Mouse (Mus musculus): ENCODE data around the gene Asphd2.
A peak's percentile ranks its signal among the peaks of the same experiment; 100 is the strongest.

The Asphd2 gene

DNA sequence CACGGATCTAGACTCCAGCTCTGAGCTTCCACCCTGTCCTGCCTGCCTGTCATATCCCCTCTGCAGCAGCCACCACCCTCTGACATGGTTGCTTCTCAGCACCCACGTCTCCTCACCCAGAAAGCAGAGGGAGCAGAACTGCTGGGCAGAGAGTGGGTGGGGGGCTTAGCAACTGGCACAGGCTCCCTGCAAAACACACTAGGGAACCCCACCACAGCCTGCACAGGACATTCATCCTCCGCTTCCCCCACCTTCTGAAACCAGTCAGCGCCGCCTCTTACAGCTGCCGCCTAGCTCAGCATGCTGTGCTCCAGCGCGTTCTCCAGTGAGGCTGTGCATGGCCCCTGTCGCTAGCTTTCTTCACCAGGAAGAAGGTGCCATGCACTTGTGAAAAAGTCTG is 5.3 kb downstream of the Asphd2 start:
- no peak for DNase-seq

DNA sequence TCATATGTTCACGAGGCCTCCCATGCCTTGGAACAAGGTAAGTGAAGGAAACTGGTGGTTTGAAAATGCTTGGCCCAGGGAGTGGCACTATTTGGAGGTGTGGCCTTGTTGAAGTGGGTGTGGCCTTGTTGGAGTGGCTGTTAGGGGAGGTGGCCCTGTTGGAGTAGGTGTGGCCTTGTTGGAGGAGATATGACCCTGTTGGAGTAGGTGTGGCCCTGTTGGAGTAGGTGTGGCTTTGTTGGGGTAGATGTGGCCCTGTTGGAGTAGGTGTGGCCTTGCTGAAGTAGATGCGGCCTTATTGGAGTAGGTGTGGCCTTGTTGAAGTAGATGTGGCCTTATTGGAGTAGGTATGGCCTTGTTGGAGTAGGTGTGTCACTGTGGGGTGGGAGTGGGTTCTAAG is 8.7 kb downstream of the Asphd2 start:
- DNase-seq = no peak

DNA sequence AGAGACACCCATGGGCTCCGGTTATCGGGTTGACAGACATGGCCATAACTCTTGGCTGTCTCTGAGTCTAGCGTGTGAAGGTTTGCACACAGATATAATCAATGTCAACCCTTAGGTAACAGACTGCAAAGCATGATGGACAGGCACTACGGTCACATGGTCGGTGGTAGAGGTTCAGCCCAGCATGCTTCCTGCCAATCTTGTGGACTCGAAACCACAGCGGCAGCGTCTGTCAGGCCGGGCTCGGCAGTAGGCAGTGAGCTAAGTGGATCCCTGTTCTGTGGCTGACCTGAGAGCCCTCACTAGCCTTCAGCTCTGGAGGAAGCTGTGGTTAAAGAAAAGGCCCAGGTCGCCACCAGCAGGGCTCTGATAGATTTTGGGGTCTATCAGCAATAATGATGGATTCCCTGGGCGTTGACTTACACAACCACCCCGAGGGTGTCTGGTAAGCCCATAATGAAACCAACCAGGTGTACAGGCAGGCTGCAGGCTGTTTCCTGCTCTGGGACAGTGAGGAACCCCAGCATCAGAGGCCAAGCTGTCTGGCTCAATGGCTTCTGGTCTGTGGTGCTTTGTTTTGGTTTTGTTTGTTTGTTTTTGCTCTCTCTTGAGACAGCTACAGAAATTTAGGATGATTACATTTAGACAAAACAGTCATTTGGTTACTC is 9.7 kb downstream of the Asphd2 start:
- DNase-seq = no peak

DNA sequence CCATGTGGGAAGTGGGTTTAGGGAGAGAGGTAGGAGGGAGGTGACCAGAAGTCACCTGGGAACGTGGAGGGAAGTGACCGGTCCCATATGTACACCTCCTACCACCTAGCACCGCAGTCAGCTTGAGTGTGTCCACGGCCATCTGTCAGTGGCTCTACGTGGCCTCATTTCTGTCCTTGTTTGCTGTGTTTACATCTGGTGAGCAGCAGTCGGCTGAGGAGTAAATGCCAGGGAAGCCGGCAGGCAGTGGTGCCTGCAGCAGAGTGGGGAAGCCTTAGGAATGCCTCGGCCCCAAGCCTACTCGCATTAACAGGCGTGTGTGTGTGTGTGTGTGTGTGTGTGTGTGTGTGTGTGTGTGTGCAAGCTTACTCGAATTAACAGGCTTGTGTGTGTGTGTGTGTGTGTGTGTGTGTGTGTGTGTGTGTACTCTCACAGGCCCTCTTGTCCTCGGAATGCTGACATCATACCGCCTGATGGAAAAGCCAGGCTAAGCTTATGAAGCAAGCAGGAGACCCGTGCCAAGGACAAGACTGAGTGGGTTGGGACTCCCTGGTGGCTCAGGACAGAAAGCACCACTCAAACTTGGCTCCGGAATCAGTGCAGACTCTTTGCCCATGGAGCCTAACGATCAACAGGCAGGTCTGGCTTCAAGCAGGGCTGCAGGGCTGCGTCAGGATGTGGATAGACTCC is 11.9 kb downstream of the Asphd2 start:
- peak; percentile 60 for DNase-seq

DNA sequence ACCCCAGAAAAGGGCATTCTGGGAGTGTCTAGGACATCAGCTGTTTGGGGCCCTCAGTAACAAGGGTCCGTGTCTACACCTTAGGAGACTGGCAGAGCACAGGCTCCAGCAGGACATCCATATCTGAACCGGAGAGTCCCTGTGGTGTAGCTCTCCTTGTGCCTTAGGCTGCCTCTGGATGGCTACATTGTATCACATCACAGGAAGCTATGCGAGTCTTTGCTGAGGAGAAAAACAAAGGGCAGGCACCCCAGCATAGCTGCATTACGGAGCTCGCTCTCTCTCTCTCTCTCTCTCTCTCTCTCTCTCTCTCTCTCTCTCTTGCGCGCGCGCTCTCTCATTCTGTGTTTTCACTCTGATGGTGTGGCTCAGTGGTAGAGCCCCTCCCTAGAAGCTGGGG is 12.6 kb downstream of the Asphd2 start:
- DNase-seq = no peak

DNA sequence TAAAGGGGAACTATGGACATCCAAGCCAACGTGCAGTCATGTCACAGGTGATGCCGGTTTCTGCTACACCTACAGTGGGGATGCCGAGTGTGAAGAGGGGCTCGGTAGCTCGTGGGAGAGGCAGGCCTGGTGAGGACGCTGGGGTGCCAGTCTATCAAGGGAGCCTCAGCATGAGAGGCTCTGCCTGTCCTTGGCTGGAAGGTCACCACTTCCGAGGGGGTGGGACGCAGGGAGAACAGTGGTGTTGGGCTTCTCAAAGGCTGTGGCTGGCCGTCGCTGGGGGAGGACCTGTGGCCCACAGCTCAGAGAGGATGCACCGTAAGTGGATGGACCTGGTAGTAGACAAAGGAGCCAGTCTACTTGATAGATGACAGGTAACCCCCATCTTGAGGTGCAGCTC is 13.5 kb downstream of the Asphd2 start:
- DNase-seq = no peak

DNA sequence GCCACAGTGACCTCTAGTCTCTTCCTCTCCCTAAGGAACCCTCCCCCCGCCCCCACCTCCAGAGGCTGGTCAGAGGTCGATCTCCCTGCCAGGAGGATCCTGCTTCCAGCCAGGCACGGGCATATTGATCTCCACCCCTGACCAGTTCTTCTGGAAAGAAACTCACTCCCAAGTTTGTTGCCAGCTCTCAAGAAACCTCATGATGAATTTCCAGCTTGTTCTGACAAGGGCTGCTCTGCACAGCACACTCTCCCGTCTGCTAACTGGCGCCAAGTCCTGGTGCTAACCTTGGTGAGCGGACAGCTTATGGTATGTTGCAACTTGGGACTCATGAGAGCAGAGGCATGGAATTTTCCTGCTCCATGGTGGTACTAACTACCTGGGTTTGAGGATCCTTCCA is 15.9 kb downstream of the Asphd2 start:
- no peak for DNase-seq

DNA sequence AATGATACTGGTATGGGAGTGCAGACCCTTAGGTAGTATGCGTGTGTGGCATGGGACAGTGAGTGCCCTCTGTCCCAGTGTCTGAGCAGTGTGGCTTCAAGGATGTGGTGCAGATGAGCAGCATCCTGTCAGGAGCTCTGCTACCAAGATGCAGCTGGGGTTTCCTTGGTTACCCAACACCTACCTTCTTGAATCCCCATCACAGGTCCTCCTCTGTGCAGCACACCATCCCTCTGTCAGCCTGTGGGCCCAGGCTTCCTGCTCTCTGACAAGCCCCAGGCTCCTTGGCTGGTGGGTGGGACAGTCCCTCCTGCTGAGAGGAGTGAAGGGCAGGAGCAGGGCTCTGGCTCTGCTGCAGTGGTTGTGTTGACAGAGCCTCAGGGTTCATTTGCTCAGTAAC is 17.3 kb downstream of the Asphd2 start:
- no peak for DNase-seq

DNA sequence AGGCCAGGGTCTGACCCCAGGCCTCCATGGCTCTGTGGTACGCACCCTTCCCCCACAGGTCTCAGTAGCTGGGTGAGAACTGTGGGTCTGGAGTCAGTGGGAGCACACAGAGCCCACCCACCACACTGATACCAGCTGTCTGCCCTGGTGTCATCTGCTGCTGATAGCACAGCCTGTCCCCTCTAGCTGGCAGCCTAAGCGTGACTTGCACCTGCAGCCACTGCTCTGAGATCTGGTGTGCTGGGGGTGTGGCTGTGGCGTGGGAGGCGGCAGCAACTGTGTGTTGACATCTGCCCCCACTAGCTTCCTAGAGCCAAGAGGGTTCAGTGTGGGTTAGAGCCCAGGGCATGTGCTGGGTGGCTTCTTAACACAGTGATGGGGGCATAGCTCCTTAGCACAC is 18.6 kb downstream of the Asphd2 start:
- no peak for DNase-seq

DNA sequence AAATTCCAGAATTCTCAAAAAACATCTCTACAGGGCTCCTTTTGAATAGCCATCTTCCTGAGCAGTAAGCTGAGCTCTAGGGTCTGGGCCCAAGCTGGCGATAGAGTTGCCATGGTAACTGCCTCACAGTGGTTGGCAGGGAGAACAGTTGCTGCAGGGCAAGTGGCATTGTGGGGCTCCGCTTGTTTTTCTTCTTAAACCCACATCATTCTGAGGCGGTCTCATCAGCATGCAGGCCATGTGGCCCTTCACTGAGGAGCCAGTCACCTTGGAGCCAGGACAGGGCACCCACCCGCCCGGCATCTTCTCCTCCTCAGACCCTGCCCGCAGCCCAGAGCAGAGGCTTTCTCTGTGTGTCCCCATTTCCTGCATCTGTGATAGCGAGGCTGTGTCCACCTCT is 22.7 kb downstream of the Asphd2 start:
- peak; percentile 79 for DNase-seq

DNA sequence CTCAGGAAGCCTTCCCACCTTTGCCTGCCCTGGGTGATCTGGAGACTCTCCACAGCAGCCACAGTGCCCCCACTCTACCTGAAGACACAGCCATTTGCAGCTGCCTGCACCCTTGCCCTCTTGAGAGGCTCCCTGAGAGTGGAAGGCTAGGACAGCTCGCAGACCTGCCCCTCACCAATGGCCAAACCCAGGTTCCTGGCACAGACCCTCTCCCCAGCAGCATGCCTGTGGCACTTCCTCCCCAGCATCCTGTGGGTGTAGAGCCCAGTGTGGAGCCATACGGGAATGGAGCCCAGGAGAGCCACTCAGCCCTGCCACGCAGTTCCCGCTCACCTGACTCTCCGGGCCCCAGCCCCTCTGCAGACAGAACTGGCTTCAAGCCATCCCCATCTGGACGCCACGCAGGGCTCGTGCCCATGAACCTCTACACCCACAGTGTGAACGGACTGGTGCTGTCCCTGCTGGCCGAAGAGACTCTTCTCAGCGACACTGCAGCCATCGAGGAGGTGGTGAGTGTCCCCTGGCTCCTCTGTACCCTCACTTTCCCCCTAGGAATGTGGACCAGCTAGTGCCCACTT is 24.3 kb downstream of the Asphd2 start:
- peak; percentile 70 for DNase-seq

DNA sequence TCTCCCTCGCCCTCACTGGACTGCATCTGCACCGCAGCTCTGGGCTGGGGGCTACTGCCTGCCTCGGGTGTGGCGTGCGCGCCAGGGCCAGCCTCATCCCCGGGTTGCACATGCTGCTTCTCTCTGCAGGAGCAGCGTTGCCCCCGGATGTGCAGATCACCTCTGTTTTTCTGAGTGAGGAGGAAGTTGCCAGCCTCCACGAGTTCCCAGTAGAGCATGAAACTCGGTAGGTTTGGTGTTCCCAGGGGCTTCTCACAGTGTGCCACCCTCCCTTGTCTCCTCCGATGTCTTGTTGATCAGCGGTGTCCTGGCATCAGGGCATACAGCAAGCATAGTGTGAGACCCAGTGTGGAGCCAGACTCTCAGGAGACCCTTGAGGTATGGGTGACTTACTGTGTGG is 25.3 kb downstream of the Asphd2 start:
- peak; percentile 54 for DNase-seq

DNA sequence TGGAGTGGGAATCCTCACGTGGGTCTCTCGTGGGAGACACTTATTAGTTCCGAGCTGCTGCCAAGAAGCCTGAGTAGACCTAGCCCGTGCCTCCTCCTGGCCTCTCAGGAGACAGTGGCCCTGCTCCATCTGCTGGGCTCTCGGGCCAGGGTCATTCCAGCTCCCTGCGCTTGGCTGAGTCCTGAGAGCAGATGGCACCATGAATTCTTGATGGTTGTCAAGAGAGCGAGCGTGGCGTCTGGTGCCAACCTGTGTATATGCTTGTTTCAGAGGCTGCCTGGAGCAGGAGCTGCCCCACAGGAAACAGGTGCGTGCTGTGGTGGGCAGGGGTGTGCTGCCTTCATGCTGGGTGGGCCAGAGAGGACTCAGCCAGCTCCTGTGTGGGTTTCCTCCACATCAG is 26.0 kb downstream of the Asphd2 start:
- peak; percentile 96 for DNase-seq

DNA sequence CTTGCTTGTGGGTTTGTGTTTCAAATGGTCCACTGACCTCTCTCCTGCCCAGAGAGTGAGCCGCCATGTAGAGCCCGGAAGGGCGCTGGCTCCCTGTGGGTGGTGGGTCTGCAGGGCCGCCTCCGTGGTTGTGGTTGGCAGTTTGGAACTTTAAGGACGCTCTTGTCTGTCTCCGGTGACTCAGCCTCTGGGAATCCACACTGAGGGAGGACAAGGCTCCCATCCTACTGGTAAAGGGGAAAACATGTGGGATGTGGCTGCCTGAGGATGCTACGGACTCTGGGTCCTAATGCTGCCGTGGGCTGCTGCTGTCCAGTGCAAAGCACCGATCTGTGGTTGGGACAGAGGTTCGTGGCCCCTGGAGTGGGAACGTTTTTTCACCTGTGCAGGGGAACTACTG is 26.7 kb downstream of the Asphd2 start:
- no peak for DNase-seq

DNA sequence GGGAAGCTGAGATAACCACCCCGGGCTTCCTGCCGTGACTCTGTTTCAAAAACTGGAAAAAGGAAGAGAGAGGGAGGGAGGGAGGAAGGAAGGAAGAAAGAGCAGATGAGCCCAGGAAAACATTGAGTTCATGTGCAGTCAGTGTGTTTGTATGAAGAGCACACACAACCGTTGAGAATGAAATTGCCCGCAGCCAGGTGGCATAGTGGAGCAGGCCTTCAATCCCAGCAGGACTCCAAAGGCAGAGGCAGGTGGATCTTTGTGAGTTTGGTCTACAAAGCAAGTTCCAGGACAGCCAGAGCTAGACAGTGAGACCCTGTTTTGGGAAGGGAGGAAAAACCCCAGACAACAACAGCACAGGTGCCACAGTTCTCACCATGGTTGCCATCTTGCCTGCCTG is 27.3 kb downstream of the Asphd2 start:
- DNase-seq = no peak

DNA sequence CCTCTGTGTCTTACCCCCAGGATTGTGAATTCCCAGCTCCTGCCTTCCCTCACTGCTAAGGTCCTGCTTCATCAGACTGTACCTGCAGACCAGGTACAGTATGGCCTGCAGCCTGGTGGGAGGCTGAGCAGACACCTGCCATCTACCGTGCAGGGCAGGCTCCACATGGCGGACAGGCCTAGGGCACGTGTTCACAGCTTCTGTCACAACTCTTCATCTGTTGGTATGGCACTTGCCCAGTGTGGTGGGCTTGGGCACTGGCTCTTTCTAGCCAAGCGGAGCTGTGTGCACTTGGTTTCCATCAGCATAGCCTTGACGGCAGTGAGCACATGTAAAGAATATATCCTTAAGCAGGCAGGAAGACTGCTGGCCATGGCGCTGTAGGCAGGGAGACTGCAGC is 27.8 kb downstream of the Asphd2 start:
- no peak for DNase-seq

DNA sequence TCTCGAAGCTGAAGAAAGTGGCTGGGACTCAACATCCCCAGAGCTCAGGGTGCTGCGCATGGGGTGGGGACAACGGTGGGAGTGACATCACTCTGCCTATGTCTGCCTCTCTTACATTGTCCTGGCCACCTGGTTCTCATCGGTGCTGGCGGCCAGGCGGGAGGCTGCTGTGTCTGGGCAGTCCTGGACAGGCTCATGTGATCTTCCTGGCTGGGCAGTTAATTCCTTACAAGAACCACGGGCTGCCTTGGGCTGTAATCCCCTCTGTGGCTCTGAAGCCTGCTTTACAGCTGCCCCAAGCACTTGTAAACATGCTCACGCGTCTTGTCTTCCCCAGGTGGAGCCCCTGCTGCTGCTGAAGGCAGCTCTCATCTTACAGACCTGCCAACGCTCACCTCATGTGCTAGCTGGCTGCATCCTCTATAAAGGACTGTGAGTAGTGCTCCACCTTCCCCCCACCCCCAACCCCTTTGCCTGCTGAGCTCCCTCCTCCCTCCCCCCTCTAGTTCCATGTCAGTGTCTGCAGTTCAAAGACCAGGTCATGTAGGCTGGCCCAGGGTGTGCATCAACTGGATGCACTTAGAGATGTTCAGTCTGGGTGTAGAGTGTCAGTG is 30.4 kb downstream of the Asphd2 start:
- no peak for DNase-seq

DNA sequence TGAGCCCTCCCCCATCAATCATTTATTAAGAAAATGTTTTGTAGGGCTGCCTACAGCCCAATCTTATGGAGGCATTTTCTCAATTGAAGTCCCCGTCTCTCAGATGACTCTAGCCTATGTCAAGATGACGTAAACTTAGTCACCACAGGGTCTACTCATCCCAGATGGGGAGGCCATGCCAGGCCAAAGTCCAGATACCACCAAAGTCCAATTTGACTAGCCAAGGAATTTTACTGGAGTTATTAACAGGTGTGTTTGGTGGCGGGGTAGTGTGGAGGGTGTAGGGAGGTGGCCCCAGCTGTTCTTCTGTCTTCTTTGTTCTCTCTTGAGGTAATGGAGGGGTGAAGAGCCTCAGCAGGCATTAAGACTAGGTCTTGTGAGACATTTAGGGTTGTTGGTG is 34.6 kb downstream of the Asphd2 start:
- no peak for DNase-seq

DNA sequence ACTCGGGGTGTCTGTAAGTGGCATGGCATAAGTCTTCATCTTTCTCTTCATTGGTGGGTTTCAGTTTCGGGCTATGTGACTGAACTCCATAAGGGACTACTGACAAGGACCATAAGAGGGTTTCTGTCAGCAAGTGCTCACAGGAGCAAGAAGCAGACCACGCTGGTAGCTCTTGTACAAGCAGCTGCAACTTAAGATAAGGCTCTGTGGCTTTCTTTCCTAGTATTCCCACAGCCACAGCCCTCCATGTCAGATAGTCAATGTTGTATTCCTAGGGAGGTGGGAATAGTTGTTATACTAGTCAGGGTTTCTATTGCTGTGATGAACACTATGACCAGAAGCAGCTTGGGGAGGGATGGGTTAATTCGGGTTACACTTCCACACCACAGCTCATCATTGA is 35.1 kb downstream of the Asphd2 start:
- no peak for DNase-seq

DNA sequence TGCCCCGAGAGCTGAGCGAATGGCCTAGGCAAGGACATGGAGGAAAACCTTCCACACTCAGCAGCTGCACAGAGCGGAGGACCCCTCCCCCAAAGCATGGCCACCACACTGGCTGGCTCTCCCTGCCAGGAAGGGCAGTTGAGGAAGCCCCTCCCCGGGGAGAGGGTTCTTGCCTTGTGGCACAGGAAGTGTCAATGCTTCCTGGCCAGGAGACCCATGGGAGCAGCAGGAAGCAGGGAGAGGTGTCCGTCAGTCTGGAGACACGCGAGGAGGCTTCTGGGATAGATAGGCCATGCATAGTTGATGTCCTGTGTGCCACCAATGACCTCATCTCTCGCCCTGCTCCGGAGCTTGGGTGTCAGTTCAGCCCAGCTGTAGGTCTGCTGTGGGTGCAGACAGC is 38.3 kb downstream of the Asphd2 start:
- no peak for DNase-seq

DNA sequence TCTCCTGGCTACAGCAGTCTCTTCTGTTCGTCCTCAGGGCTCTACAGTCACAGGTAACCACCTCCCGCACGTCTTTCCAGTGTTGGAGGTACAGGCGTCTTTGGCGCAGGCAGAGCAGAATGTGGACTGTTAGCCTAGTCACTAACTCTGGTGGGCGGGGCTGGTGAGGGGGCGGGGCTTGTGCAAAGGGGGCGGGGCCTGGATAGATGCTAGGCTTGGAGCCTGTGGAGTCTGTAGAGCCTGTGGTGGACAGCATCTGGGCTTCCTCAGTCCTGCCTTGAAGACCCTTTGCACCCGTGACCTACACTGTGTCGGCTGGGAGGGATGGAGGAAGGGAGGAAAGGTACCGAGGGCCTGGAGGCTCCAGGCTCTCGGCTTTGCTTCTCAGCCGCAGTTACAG is 38.8 kb downstream of the Asphd2 start, which contains the start of gene Gm6583:
Gm6583 (minus strand) TSS at position 124 of the 400 bp plus-strand sequence.
- no peak for DNase-seq

DNA sequence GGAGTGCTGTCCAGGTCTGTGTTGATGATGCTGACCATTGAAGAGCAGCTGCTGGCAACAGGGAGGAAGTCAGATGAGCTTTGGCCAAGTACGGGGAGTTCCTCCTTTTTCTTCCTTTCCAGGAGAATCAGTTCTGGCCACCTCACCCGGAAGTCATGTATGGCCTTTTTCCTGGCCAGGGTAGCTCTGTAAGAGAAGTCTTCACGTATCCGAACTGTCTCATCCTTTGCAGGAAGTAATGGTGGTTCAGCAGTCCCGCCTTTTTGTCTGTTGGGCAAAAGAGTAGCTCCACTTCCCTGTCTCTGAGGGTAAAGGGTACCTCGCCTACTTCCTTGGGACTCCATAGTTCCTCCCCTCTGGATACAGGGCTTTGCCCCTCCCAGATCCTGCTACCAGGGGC is 39.2 kb downstream of the Asphd2 start:
- DNase-seq = no peak

DNA sequence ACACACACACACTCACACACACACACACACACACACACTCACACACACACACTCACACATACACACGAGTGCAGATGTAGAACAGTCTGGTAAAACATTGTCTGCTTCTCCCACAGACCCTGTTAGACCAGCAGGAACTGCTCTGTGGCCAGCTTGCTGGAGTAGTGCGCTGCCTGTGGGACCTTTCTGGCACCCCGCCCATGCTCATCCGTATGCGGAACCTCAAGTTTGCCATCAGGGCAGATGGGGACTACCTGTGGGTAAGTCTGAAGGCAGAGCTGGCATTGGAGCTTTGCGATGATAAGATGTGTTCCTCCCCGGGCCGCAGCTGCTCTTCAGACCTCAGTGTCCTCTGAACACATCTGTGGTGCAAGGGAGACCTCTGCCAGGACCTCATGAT is 45.5 kb downstream of the Asphd2 start:
- no peak for DNase-seq
